Mouse (Mus musculus): ENCODE measurements around the gene Cbln1. TPM values are rescaled to one million over a fixed set of nuclear protein-coding genes. Genes with fewer than 3 reads are reported as not detected.

The Cbln1 gene
- polyA plus RNA-seq, 1 experiment from 2014 or later: not detected

DNA sequence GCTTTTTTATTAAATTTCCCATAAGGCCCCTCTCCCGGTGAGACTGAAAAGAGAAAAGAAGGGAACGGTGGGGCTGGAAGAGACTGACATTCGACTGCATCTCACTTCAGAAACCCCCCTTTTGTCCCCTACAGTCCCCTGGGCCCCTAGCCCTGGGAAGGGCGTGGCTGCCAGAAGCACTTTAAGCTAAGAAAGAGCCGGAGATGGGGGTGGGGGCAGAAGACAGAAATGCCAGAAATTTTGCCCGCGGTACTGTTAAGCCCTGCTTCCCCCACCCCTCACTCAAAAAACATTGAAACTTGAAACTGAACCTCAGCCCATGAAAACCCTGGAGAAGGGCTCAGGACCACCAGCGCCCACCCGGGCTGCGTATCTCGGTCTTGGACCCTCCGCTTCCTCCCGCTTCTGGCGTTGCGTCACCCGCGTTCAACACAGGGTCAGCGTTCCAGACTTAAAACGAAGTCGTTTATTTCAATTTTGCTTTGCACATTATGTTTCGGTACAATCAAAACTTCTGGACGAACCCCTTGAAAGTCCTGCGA, 3.9 kb downstream of the Cbln1 start:
- peak overlapping the region; percentile 30 for H3K4me2 ChIP-seq
- no peaks in the 10 kb centered on the region for H3K9me3 ChIP-seq (replicated peaks)
- H3K27me3 ChIP-seq: peaks cover 96% of the 10 kb centered on the region
- H3K36me3 ChIP-seq: no peaks in the 10 kb centered on the region
- ATAC-seq (replicated peaks; ENCODE audit: low FRiP score): no peak
- no peak overlapping the region for H3K9ac ChIP-seq
- peaks cover 48% of the 10 kb centered on the region for H3K4me1 ChIP-seq
- H3K27ac ChIP-seq: no peak overlapping the region
- H3K4me3 ChIP-seq (replicated peaks): peak overlapping the region; percentile 11; the same call in 1 of the 2 replicates
- 2% methylated on average over 23 of the region's 23 CpGs for WGBS

DNA sequence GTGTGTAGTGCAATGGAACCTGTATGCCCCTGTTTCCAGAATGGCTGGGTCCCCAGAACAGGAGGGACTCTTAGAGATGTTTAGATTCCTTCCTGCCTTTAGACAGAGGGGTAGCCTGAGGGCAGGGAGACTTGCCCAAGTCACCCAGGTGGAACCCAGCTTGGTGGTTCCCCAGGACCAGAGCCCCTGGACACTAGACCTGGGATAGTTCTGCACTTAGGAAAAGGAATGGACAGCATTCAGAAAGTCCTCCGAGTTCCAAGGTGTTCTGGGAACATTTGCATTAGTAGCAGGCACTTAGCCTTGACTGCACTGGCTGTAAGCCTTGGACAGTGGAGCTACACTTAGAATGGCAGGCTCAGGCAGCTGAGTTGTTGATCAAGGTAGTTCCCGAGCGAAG, 4.5 kb downstream of the Cbln1 start:
- H3K27me3 ChIP-seq: peaks cover 93% of the 10 kb centered on the region

DNA sequence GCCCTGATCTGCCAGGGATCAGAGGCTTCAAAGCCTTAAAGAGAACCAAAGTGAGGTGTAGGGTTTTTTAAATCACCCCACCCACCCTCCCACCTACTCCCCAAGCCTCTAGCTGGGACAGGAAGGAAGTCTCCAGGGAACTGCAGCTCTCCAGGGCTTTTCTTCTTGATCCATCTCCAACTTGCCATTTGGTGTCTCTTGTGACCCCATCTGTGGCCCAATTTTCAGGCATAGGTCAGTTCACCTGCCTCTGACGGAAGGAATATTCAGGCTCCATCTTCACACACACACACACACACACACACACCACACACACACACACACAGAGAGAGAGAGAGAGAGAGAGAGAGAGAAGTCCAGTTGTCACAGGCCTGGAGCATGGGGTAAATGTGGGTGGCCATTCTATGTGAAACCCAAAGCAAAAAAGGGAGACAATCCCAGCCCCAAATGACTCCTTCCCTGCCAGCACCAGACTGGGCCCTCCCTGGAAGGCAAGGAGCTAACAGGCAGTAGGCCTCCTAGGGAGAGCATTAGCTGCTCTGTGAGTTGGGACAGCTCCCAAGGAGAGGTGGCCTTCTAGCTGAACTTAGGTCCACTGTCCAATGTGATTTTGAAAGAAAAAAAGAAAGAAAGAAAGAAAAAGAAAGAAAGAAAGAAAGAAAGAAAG, 5.3 kb downstream of the Cbln1 start:
- no peak overlapping the region for H3K9ac ChIP-seq
- H3K27ac ChIP-seq: no peak overlapping the region
- no peaks in the 10 kb centered on the region for H3K9me3 ChIP-seq (replicated peaks)
- peaks cover 86% of the 10 kb centered on the region for H3K27me3 ChIP-seq
- ATAC-seq (replicated peaks; ENCODE audit: low FRiP score): no peak
- peaks cover 36% of the 10 kb centered on the region for H3K4me1 ChIP-seq
- no peak overlapping the region for H3K4me2 ChIP-seq
- no peaks in the 10 kb centered on the region for H3K36me3 ChIP-seq
- H3K4me3 ChIP-seq (replicated peaks): no peak overlapping the region
- 88% methylated on average over 1 of the region's 1 CpGs for WGBS

More for the DNA sequence above, 4.5 kb downstream of the Cbln1 start:
- H3K36me3 ChIP-seq: no peaks in the 10 kb centered on the region
- no peak for ATAC-seq (replicated peaks; ENCODE audit: low FRiP score)
- no peak overlapping the region for H3K27ac ChIP-seq
- H3K9ac ChIP-seq: no peak overlapping the region
- peaks cover 42% of the 10 kb centered on the region for H3K4me1 ChIP-seq
- H3K9me3 ChIP-seq (replicated peaks): no peaks in the 10 kb centered on the region
- H3K4me3 ChIP-seq (replicated peaks): no peak overlapping the region
- WGBS: 17% methylated on average over 3 of the region's 3 CpGs
- no peak overlapping the region for H3K4me2 ChIP-seq

DNA sequence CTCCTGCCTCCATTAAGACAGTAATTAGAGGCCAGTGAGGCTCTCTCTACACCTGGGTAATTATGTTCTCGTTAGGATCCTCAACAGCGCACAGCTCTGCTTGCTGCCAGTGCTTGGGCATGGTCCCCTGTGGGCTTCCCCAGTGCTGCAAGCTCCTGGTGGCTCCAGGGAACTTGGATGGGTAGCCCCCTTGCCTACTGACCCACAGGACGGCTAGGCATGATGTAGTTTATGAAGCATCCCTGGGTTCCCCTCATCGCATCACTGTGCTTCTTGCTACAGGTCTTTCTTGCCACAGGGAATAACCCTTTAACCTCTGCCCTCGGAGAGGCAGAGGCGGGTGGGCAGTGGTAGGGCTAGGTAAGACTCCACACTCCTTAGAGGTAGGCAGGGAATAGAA, 6.1 kb downstream of the Cbln1 start:
- Histone ChIP-seq H3K4me3 (replicated peaks) (no peak overlapping the region), H3K4me2 (no peak overlapping the region), H3K9me3 (replicated peaks) (no peaks in the 10 kb centered on the region), H3K9ac (no peak overlapping the region), H3K27ac (no peak overlapping the region), H3K36me3 (no peaks in the 10 kb centered on the region), H3K27me3 (peaks cover 79% of the 10 kb centered on the region), H3K4me1 (peaks cover 29% of the 10 kb centered on the region)
- no peak for ATAC-seq (replicated peaks; ENCODE audit: low FRiP score)
- WGBS: 30% methylated on average over 6 of the region's 6 CpGs

- ATAC-seq (replicated peaks; ENCODE audit: low FRiP score): no peak
- no peak overlapping the region for H3K4me3 ChIP-seq (replicated peaks)
- H3K9ac ChIP-seq: no peak overlapping the region
- H3K36me3 ChIP-seq: no peaks in the 10 kb centered on the region
- no peak overlapping the region for H3K4me2 ChIP-seq
- no peaks in the 10 kb centered on the region for H3K9me3 ChIP-seq (replicated peaks)
- peaks cover 60% of the 10 kb centered on the region for H3K27me3 ChIP-seq
- WGBS: 82% methylated on average over 3 of the region's 3 CpGs
- no peak overlapping the region for H3K27ac ChIP-seq
- peaks cover 12% of the 10 kb centered on the region for H3K4me1 ChIP-seq
These were observed 8.0 kb downstream of the Cbln1 start for GRCm38 (mm10) chr8:87464446-87464845.

- Histone ChIP-seq H3K4me2 (no peak overlapping the region), H3K27me3 (peaks cover 33% of the 10 kb centered on the region), H3K36me3 (no peaks in the 10 kb centered on the region), H3K27ac (no peak overlapping the region), H3K4me1 (no peaks in the 10 kb centered on the region), H3K4me3 (replicated peaks) (no peak overlapping the region), H3K9ac (no peak overlapping the region), H3K9me3 (replicated peaks) (no peaks in the 10 kb centered on the region)
- 25% methylated on average over 5 of the region's 5 CpGs for WGBS
- no peak for ATAC-seq (replicated peaks; ENCODE audit: low FRiP score)
These were observed 10.6 kb downstream of the Cbln1 start for GRCm38 (mm10) chr8:87461801-87462200.

DNA sequence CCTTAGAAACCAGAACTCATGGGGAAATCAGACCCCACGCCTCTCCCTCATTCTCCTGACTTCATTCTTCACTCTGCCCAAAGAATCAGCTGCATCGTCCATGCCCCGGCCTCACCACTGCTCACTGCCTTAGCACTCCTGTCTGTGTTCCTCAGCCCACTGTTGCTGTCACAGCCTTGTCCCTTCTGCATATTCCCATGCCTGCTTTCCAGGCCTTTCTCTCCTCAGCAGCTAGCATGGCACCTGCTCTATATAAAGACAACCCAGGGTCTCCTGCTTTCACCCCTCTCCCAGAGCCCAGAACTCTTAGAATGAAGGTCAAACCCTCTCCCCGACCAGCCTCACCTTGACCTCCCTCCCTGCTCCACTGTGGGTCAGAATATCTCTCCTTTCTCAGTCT, 15.5 kb downstream of the Cbln1 start:
- Histone ChIP-seq H3K4me3 (replicated peaks) (no peak overlapping the region), H3K27me3 (no peaks in the 10 kb centered on the region; the same call in 1 of the 2 replicates), H3K4me2 (no peak overlapping the region), H3K9ac (no peak overlapping the region), H3K9me3 (replicated peaks) (no peaks in the 10 kb centered on the region), H3K36me3 (no peaks in the 10 kb centered on the region), H3K4me1 (no peaks in the 10 kb centered on the region), H3K27ac (no peak overlapping the region)
- ATAC-seq (replicated peaks; ENCODE audit: low FRiP score): no peak
- WGBS: 78% methylated on average over 4 of the region's 4 CpGs

DNA sequence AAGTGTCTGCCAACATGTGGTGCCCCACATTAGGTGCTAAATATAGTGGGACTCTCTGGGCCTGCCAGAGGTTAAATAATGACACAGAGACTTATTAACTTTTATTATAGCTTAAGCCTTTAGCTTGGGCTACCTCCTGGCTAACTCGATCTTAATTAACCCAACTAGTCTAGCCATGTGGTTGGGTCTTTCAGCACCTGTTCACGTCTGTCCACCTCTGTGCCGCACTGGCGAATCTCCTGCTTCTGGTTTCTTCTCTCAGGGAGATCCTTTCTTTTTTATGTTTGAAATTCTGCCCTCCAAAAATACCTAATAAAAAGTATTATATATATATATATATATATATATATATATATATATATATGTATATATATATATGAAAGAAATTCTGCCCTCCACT, 19.6 kb downstream of the Cbln1 start:
- ATAC-seq (replicated peaks; ENCODE audit: low FRiP score): no peak
- H3K27me3 ChIP-seq: peaks cover 4% of the 10 kb centered on the region; the same call in 1 of the 2 replicates
- no peak overlapping the region for H3K27ac ChIP-seq
- WGBS: 88% methylated on average over 4 of the region's 4 CpGs
- H3K4me1 ChIP-seq: no peaks in the 10 kb centered on the region
- H3K4me3 ChIP-seq (replicated peaks): no peak overlapping the region
- H3K9me3 ChIP-seq (replicated peaks): no peaks in the 10 kb centered on the region
- H3K4me2 ChIP-seq: no peak overlapping the region
- H3K9ac ChIP-seq: no peak overlapping the region
- H3K36me3 ChIP-seq: no peaks in the 10 kb centered on the region

DNA sequence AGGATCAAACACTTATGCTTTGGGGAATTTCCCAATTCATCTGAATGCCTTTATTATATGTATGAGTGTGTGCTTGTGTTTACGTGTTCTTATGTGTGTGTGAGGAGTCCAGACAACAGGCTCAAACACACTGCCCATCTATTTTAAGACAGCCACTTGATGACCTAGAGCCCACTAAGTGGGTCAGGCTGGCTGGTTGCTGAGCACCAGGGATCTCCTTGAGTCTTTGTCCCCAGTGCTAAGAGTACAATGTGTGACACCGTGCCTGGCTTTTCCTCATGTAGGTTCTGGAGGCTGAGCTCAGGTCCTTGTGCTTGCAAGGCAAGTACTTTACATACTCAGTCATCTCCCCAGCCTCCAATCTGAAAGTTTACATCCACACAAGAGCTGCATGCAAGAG, 20.7 kb downstream of the Cbln1 start:
- H3K9me3 ChIP-seq (replicated peaks): no peaks in the 10 kb centered on the region
- ATAC-seq (replicated peaks; ENCODE audit: low FRiP score): no peak
- H3K4me3 ChIP-seq (replicated peaks): no peak overlapping the region
- H3K4me2 ChIP-seq: no peak overlapping the region
- H3K27ac ChIP-seq: no peak overlapping the region
- 84% methylated on average over 2 of the region's 2 CpGs for WGBS
- H3K27me3 ChIP-seq: peaks cover 4% of the 10 kb centered on the region; the same call in 1 of the 2 replicates
- no peaks in the 10 kb centered on the region for H3K36me3 ChIP-seq
- H3K9ac ChIP-seq: no peak overlapping the region
- H3K4me1 ChIP-seq: no peaks in the 10 kb centered on the region

GRCm38 (mm10) chr8:87434592-87434991, 37.8 kb downstream of the Cbln1 start:
- no peak for ATAC-seq (replicated peaks; ENCODE audit: low FRiP score)
- Histone ChIP-seq H3K4me3 (replicated peaks) (no peak overlapping the region), H3K9ac (no peak overlapping the region), H3K9me3 (replicated peaks) (no peaks in the 10 kb centered on the region), H3K4me1 (no peaks in the 10 kb centered on the region), H3K27ac (no peak overlapping the region), H3K36me3 (no peaks in the 10 kb centered on the region), H3K27me3 (no peaks in the 10 kb centered on the region), H3K4me2 (no peak overlapping the region)
- WGBS: 45% methylated on average over 3 of the region's 3 CpGs

GRCm38 (mm10) chr8:87427188-87427587, 45.2 kb downstream of the Cbln1 start:
- H3K4me2 ChIP-seq: no peak overlapping the region
- no peak for ATAC-seq (replicated peaks; ENCODE audit: low FRiP score)

DNA sequence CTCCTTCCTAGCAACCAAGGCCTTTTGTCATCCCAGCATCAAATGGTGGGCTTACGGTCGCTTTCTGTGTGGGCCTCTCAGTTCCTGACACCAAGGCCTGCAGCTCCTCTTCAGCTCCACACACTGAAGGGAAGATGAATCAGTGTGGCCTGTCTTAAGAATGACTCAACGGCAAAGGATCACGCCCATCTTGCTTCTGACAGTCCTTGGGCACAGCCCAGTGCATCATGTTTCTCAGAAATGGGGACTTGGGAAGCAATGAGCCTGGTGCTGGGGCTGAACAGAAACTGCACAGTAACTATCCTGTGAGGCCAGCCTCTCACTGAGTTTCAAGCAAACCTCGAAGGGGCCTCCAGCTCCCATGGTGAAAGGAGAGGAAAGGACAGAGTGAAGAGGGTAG, 47.7 kb downstream of the Cbln1 start:
- no peak for ATAC-seq (replicated peaks; ENCODE audit: low FRiP score)
- Histone ChIP-seq H3K4me2 (no peak overlapping the region), H3K4me3 (replicated peaks) (no peak overlapping the region), H3K9ac (no peak overlapping the region), H3K27me3 (no peaks in the 10 kb centered on the region), H3K4me1 (no peaks in the 10 kb centered on the region), H3K36me3 (no peaks in the 10 kb centered on the region), H3K9me3 (replicated peaks) (no peaks in the 10 kb centered on the region), H3K27ac (no peak overlapping the region)
- 82% methylated on average over 5 of the region's 5 CpGs for WGBS

More at GRCm38 (mm10) chr8:87427188-87427587, 45.2 kb downstream of the Cbln1 start:
- Histone ChIP-seq H3K4me1 (no peaks in the 10 kb centered on the region), H3K9me3 (replicated peaks) (no peaks in the 10 kb centered on the region), H3K36me3 (no peaks in the 10 kb centered on the region), H3K27ac (no peak overlapping the region), H3K4me3 (replicated peaks) (no peak overlapping the region), H3K27me3 (no peaks in the 10 kb centered on the region), H3K9ac (no peak overlapping the region)

DNA sequence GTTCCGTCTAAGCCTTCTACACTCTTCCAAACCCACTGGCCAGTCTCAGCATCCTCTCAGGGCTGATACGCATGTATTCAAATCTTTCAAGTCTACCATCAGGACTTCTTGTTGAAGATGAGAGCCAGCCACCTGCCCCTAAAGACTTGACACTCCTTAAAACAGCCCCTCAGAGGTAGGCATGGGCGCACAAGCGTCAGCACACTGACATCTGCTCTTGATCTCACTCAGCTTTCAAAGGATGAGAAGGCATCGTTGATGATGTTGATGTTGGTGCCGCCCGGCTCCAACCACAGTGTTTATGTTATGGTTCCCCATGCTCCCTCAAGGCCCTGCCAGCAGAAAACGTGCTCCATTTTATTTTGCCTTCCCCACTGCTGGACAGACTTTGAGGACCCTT, 50.7 kb downstream of the Cbln1 start:
- Histone ChIP-seq H3K27ac (no peak overlapping the region), H3K4me3 (replicated peaks) (no peak overlapping the region), H3K36me3 (no peaks in the 10 kb centered on the region), H3K4me2 (no peak overlapping the region), H3K4me1 (no peaks in the 10 kb centered on the region), H3K9ac (no peak overlapping the region), H3K27me3 (no peaks in the 10 kb centered on the region), H3K9me3 (replicated peaks) (no peaks in the 10 kb centered on the region)
- no peak for ATAC-seq (replicated peaks; ENCODE audit: low FRiP score)
- 64% methylated on average over 8 of the region's 8 CpGs for WGBS

Data from kidney, embryonic 15.5 days (tissue).